Mouse (Mus musculus): Measurements from ENCODE around the gene Pla2g15. TPM values are rescaled to one million over a fixed set of nuclear protein-coding genes. Genes with fewer than 3 reads are reported as not detected.
A peak's percentile ranks its signal among the peaks of the same experiment; 100 is the strongest.

Pla2g15 gene
- total RNA-seq, 2 experiments from 2014 or later, result 25.8 to 28.3 TPM

GRCm38 (mm10) chr8:106134751-106135571, 15.2 kb upstream of the Pla2g15 start:
- DNase-seq (ENCODE audit: low spot score in 2 of 2), result no peak

- no peak for DNase-seq (ENCODE audit: low spot score in 2 of 2)
Measured at GRCm38 (mm10) chr8:106135672-106136071, 14.5 kb upstream of the Pla2g15 start.

GRCm38 (mm10) chr8:106136156-106137130, 13.8 kb upstream of the Pla2g15 start, which contains the start of gene Esrp2:
Esrp2 (minus strand) TSS chr8:106136974.
- peak in 1 of 2 experiments; percentile 37 for DNase-seq (ENCODE audit: low spot score in 2 of 2)

- no peak for DNase-seq (ENCODE audit: low spot score in 2 of 2)
Measured at GRCm38 (mm10) chr8:106137218-106137905, 12.8 kb upstream of the Pla2g15 start.

GRCm38 (mm10) chr8:106137906-106138477, 12.2 kb upstream of the Pla2g15 start:
- peak; percentile 32 to 47 for DNase-seq (ENCODE audit: low spot score in 2 of 2)

GRCm38 (mm10) chr8:106138616-106139015, 11.6 kb upstream of the Pla2g15 start:
- DNase-seq (ENCODE audit: low spot score in 2 of 2), result no peak

GRCm38 (mm10) chr8:106140191-106140590, 10.0 kb upstream of the Pla2g15 start:
- no peak for DNase-seq (ENCODE audit: low spot score in 2 of 2)

GRCm38 (mm10) chr8:106140769-106141168, 9.4 kb upstream of the Pla2g15 start:
- DNase-seq (ENCODE audit: low spot score in 2 of 2), result peak; percentile 83 to 85

- no peak for DNase-seq (ENCODE audit: low spot score in 2 of 2)
Measured at GRCm38 (mm10) chr8:106145331-106145730, 4.9 kb upstream of the Pla2g15 start.

GRCm38 (mm10) chr8:106146014-106146413, 4.2 kb upstream of the Pla2g15 start:
- DNase-seq (ENCODE audit: low spot score in 2 of 2), result no peak

- DNase-seq (ENCODE audit: low spot score in 2 of 2), result no peak
Measured at GRCm38 (mm10) chr8:106147868-106148565, 2.2 kb upstream of the Pla2g15 start.

GRCm38 (mm10) chr8:106149025-106149424, 1.2 kb upstream of the Pla2g15 start:
- no peak for DNase-seq (ENCODE audit: low spot score in 2 of 2)

- no peak for DNase-seq (ENCODE audit: low spot score in 2 of 2)
Measured at GRCm38 (mm10) chr8:106150653-106151000, 428 bp downstream of the Pla2g15 start.

GRCm38 (mm10) chr8:106151041-106151440, 842 bp downstream of the Pla2g15 start:
- no peak for DNase-seq (ENCODE audit: low spot score in 2 of 2)

GRCm38 (mm10) chr8:106152876-106153275, 2.7 kb downstream of the Pla2g15 start:
- no peak for DNase-seq (ENCODE audit: low spot score in 2 of 2)

GRCm38 (mm10) chr8:106157419-106157818, 7.2 kb downstream of the Pla2g15 start:
- DNase-seq (ENCODE audit: low spot score in 2 of 2), result no peak

- no peak for DNase-seq (ENCODE audit: low spot score in 2 of 2)
Measured at GRCm38 (mm10) chr8:106158381-106158780, 8.2 kb downstream of the Pla2g15 start.

GRCm38 (mm10) chr8:106159876-106160275, 9.7 kb downstream of the Pla2g15 start:
- no peak for DNase-seq (ENCODE audit: low spot score in 2 of 2)

- DNase-seq (ENCODE audit: low spot score in 2 of 2), result no peak
Measured at GRCm38 (mm10) chr8:106163251-106163650, 13.1 kb downstream of the Pla2g15 start.

GRCm38 (mm10) chr8:106165460-106165859, 15.3 kb downstream of the Pla2g15 start:
- peak; percentile 75 to 83 for DNase-seq (ENCODE audit: low spot score in 2 of 2)
